Comparison of ENCODE assay signal across 8 mouse cellular contexts in the genomic region with DNA sequence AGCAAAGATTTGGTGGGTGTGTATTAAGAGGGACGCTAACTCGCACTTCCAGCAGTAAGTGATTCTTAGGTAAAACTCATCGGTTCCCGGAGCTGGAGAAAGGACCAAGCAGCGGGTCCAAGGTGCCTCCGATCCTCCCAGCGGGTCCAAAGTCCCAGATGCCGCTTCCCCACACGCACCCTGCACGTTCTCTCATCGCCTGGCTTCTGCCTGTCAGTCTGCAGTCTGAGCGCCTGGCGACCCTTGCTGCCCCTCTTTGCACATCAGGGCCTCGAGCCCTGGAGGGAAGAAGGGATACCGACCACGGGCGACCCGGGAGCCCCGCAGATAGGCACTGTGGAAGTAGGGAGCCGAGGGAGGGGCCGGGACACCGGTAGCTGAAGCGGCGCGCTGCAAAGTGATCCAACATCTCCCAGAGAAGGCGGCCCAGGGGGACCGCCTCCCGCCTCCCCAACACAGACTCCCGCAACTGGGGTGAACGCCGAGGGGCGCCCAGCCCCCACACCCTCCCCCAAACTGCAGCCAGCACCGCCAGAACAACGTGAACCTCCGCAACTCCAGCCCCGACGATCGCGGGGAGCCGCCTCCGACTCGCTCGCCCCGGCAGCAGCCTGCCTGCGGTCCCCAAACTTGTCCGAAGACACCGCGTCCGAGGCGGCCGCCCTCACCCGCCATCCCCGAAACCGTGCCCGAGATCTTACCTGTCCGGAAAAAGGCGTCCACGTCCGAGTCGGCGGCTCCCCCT. TPM values are rescaled to one million over a fixed set of nuclear protein-coding genes. Genes with fewer than 3 reads are reported as not detected.
DNase-seq lines count a peak whose midpoint lies in the region; ATAC-seq and TF ChIP-seq lines count a peak whose summit lies in the region.

No protein-coding gene starts in this region.

- peak; percentile 36 to 42 for DNase-seq in left cerebral cortex, postnatal 14 days (ENCODE audit: low spot score in 2 of 2)
- DNase-seq in left cerebral cortex, adult 8-10 months (ENCODE audit: low spot score in 2 of 2): no peak
- DNase-seq in cerebellum, adult 8-10 months: peak; percentile 20
- DNase-seq in gastrocnemius, postnatal 10 days: peak; percentile 48
- peak; percentile 86 for DNase-seq in intestine, embryonic 14.5 days (ENCODE audit: low spot score)

- no peaks in the 10 kb centered on the region for H3K79me2 ChIP-seq in myocyte (ENCODE audit: control insufficient read depth, insufficient read depth)

- peak overlapping the region; percentile 82 for H3K4me2 ChIP-seq in intestine, embryonic 14.5 days (ENCODE audit: low read length)
- H3K4me2 ChIP-seq in limb, embryonic 15.5 days: peak overlapping the region; percentile 93
- H3K4me2 ChIP-seq in myocyte (ENCODE audit: low read depth): peak overlapping the region; percentile 87

- peak overlapping the region; percentile 87 for H3K9ac ChIP-seq in intestine, embryonic 14.5 days (ENCODE audit: low read length)
- peak overlapping the region; percentile 95 for H3K9ac ChIP-seq in limb, embryonic 15.5 days

- no peaks in the 10 kb centered on the region for H3K36me3 ChIP-seq in intestine, embryonic 14.5 days (ENCODE audit: control insufficient read depth, insufficient read depth, low read length)
- no peaks in the 10 kb centered on the region for H3K36me3 ChIP-seq in limb, embryonic 15.5 days
- no peaks in the 10 kb centered on the region for H3K36me3 ChIP-seq in myocyte (ENCODE audit: control insufficient read depth, insufficient read depth)

- no peak for TF ChIP-seq POLR2A in myocyte (IDR thresholded peaks at IDR 0.05; ENCODE audit: insufficient read length, low read depth)

- intact Hi-C loops in left cerebral cortex, postnatal 14 days (cut with DNase I): loop anchor here (5.0 kb wide), 3 partner anchors 40 to 230 kb away; no protein-coding TSS in a partner anchor

- peak; percentile 16 for ATAC-seq in intestine, embryonic 14.5 days (replicated peaks; ENCODE audit: low FRiP score, low TSS enrichment, low read depth)
- no peak for ATAC-seq in limb, embryonic 15.5 days (ENCODE audit: insufficient number of reproducible peaks, low FRiP score, low TSS enrichment, low read depth)
- no peak for ATAC-seq in inflammation-experienced regulatory T-cells, adult 6 months

- peak overlapping the region; percentile 94 for H3K4me3 ChIP-seq in intestine, embryonic 14.5 days (ENCODE audit: low read depth, low read length)
- H3K4me3 ChIP-seq in limb, embryonic 15.5 days: peak overlapping the region; percentile 69
- H3K4me3 ChIP-seq in myocyte: peak overlapping the region; percentile 46

- no peaks in the 10 kb centered on the region for H3K27me3 ChIP-seq in intestine, embryonic 14.5 days (replicated peaks; ENCODE audit: control insufficient read depth, insufficient read depth, low read length)
- peaks cover 7% of the 10 kb centered on the region for H3K27me3 ChIP-seq in limb, embryonic 15.5 days
- H3K27me3 ChIP-seq in myocyte (ENCODE audit: control insufficient read depth, insufficient read depth, insufficient read length): no peaks in the 10 kb centered on the region

- H3K27ac ChIP-seq in intestine, embryonic 14.5 days (ENCODE audit: low read depth): peak overlapping the region; percentile 90
- peak overlapping the region; percentile 92 for H3K27ac ChIP-seq in limb, embryonic 15.5 days

- WGBS in intestine, embryonic 14.5 days: under 1% methylated on average over 60 of the region's 61 CpGs
- WGBS in limb, embryonic 15.5 days: 1% methylated on average over 59 of the region's 61 CpGs

- no peaks in the 10 kb centered on the region for H3K9me3 ChIP-seq in intestine, embryonic 14.5 days (ENCODE audit: control insufficient read depth, low read length)
- H3K9me3 ChIP-seq in limb, embryonic 15.5 days: no peaks in the 10 kb centered on the region

- peak overlapping the region; percentile 81 for H3ac ChIP-seq in myocyte (ENCODE audit: control insufficient read depth, insufficient read length)

- H3K4me1 ChIP-seq in intestine, embryonic 14.5 days (replicated peaks; ENCODE audit: control insufficient read depth, insufficient read depth, low read length): peaks cover 13% of the 10 kb centered on the region
- peaks cover 17% of the 10 kb centered on the region for H3K4me1 ChIP-seq in limb, embryonic 15.5 days

TF ChIP-seq in myocyte, 11 proteins besides CTCF, POLR2A, EP300 and RAD21:
- TF ChIP-seq TCF3 (IDR thresholded peaks at IDR 0.05; ENCODE audit: insufficient read length, low read depth) (no peak), CEBPB (IDR thresholded peaks at IDR 0.05; ENCODE audit: insufficient read depth, poor library complexity, severe bottlenecking) (no peak), SRF (IDR thresholded peaks at IDR 0.05; ENCODE audit: control insufficient read depth, insufficient read length, low read depth) (no peak), TCF12 (IDR thresholded peaks at IDR 0.05; ENCODE audit: insufficient read depth, poor library complexity, severe bottlenecking) (no peak), MYOD1 (IDR thresholded peaks at IDR 0.05; ENCODE audit: control insufficient read depth in 1 of 3, insufficient read length in 2 of 3, low read depth in 2 of 3) (no peak)

RNA-seq across cellular contexts. Expression of a gene that starts 0.8 kb away (rescaled TPM):
- total RNA-seq in left cerebral cortex, postnatal 14 days (2021): 100 to 1,000 TPM; 431 to 495 TPM
- 100 to 1,000 TPM; 485 to 551 (median 491) TPM for total RNA-seq in left cerebral cortex, adult 8-10 months (2022)
- total RNA-seq in gastrocnemius, postnatal 10 days (2021): 10 to 100 TPM; 17.6 to 20.2 TPM
- polyA plus RNA-seq in intestine, embryonic 14.5 days (2014; fragmentation: Nextera tagmentation; extraction: Ambion mirVana): 20.1 and 20.9 TPM in 2 replicates
- 9.2 and 9.8 TPM in 2 replicates for polyA plus RNA-seq in limb, embryonic 15.5 days (2015; fragmentation: Nextera tagmentation; extraction: Ambion mirVana)
- 5.5 TPM for polyA plus RNA-seq in myocyte (2012; fragmentation: generic; extraction: Trizol)
- under 1 TPM in 1 of 3 experiments, not detected in 2; 0.21 TPM for polyA plus RNA-seq in inflammation-experienced regulatory T-cells, adult 6 months (2017; shearing (Covaris generic))

Comparison
In these comparisons a context has a peak if more than half of its experiments do, and no peak if none do; other contexts are left out.
1. DNase-seq: peak in left cerebral cortex, postnatal 14 days (2 of 2), cerebellum, adult 8-10 months (single experiment), gastrocnemius, postnatal 10 days (single experiment) and intestine, embryonic 14.5 days (single experiment); none in left cerebral cortex, adult 8-10 months (0 of 2).
2. Peak in every context shown above with its lines, with median percentiles within 50 percentile points of each other: H3K4me2 ChIP-seq and H3K4me3 ChIP-seq.